Mouse (Mus musculus) heart, adult 2 months (tissue): ENCODE measurements around the gene Mad1l1.

Source experiments
- CTCF ChIP-seq: fragments of 200-600 bp; IDR thresholded peaks from 2 replicates; pipeline ENCODE4 v1.8.1; 2022; ENCODE audit warnings: antibody characterized with exemption, mild to moderate bottlenecking, moderate library complexity
- EP300 ChIP-seq: fragments of 200-500 bp; IDR thresholded peaks from 2 replicates; pipeline ENCODE4 v1.6.1; 2011; ENCODE audit warnings: low read depth, low read length, control low read depth; ENCODE audit not compliant: insufficient read depth

DNA sequence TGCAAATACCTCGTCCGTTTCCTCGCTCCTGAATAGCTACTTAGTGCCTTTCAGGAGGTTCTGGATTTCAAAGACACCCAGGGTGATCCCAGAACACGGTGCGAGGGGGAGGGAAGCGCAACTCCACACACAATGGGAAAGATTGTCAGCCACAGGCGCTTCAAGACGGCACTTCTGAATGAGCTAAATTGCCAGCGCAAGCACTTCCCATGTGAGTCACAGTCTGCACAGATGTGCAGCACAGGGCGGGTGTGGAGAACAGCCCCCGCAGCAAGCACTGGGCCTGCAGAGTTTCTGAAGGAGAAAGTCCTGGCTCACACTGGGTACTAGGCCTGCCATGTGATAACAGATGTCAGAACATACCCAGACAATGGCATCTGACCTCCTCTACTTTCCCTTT is 127.2 kb downstream of the Mad1l1 start:
- TF ChIP-seq CTCF (no peak), EP300 (no peak)
